Comparison of ENCODE assay signal across 9 mouse cellular contexts in genomic region chr8:70354004-70354403, GRCm38 (mm10). TPM values are rescaled to one million over a fixed set of nuclear protein-coding genes. Genes with fewer than 3 reads are reported as not detected.
DNase-seq lines count a peak whose midpoint lies in the region; ATAC-seq and TF ChIP-seq lines count a peak whose summit lies in the region.
"Had no signal": no experiment of that assay in that cellular context is flagged by ENCODE, and none has a peak within 500 bp of the region (broad histone marks: within the 10 kb centered on the region; RNA-seq: fewer than 3 reads in every experiment).

No protein-coding gene starts in this region.

- ATAC-seq in heart, embryonic 13.5 days (ENCODE audit: extremely low read depth, insufficient number of reproducible peaks, low FRiP score, low TSS enrichment) = no peak
- no peak for ATAC-seq in hindbrain, embryonic 12.5 days (ENCODE audit: low FRiP score)
- ATAC-seq in midbrain, embryonic 11.5 days (ENCODE audit: low FRiP score) = no peak

- H3K27me3 ChIP-seq in heart, embryonic 13.5 days (replicated peaks) = no peaks in the 10 kb centered on the region
- no peaks in the 10 kb centered on the region; the same call in 1 of the 2 replicates for H3K27me3 ChIP-seq in hindbrain, embryonic 12.5 days
- H3K27me3 ChIP-seq in midbrain, embryonic 11.5 days (ENCODE audit: control insufficient read depth, insufficient read depth, low read length) = no peaks in the 10 kb centered on the region
- H3K27me3 ChIP-seq: Patski had no signal

- DNase-seq in heart, postnatal 10 days = no peak
- DNase-seq in midbrain, embryonic 11.5 days (ENCODE audit: low spot score, missing footprints) = no peak
- no peak for DNase-seq in cerebellum, adult 9-10 months
- DNase-seq in adrenal gland, postnatal 4 days (ENCODE audit: low spot score in 2 of 2) = no peak
- DNase-seq in layer of hippocampus, postnatal 25 days (ENCODE audit: extremely low spot score in 1 of 2, low spot score in 1 of 2) = no peak

- intact Hi-C loops in heart, postnatal 10 days (cut with DNase I) = no loop called here

- H3K4me1 ChIP-seq in heart, embryonic 13.5 days = peaks cover 48% of the 10 kb centered on the region
- peaks cover 3% of the 10 kb centered on the region; the same call in 1 of the 2 replicates for H3K4me1 ChIP-seq in bone marrow, adult 2 months (ENCODE audit: control insufficient read depth, insufficient read depth, low read length)
- H3K4me1 ChIP-seq in hindbrain, embryonic 12.5 days = peaks cover 39% of the 10 kb centered on the region
- H3K4me1 ChIP-seq in midbrain, embryonic 11.5 days (ENCODE audit: control insufficient read depth, insufficient read depth, low read length) = peaks cover 25% of the 10 kb centered on the region

- peak overlapping the region; percentile 100 for H3K4me2 ChIP-seq in heart, embryonic 13.5 days
- peak overlapping the region; percentile 90 for H3K4me2 ChIP-seq in hindbrain, embryonic 12.5 days (replicated peaks)
- H3K4me2 ChIP-seq in midbrain, embryonic 11.5 days = peak overlapping the region; percentile 64

- H3K9me3 ChIP-seq in heart, embryonic 13.5 days = no peaks in the 10 kb centered on the region
- no peaks in the 10 kb centered on the region for H3K9me3 ChIP-seq in hindbrain, embryonic 12.5 days (replicated peaks)
- H3K9me3 ChIP-seq in midbrain, embryonic 11.5 days (ENCODE audit: control insufficient read depth, low read length) = no peaks in the 10 kb centered on the region

- no peak for TF ChIP-seq CTCF in bone marrow, adult 2 months (IDR thresholded peaks at IDR 0.05; ENCODE audit: control insufficient read depth, insufficient read depth, low read length)

- 58% methylated on average over 4 of the region's 4 CpGs for WGBS in heart, embryonic 13.5 days
- WGBS in bone marrow, adult 2 months = 8% methylated on average over 4 of the region's 4 CpGs
- WGBS in hindbrain, embryonic 12.5 days = 75% methylated on average over 4 of the region's 4 CpGs
- 72% methylated on average over 4 of the region's 4 CpGs for WGBS in midbrain, embryonic 11.5 days

- H3K9ac ChIP-seq in heart, embryonic 13.5 days = peak overlapping the region; percentile 87
- peak overlapping the region; percentile 55 for H3K9ac ChIP-seq in hindbrain, embryonic 12.5 days
- H3K9ac ChIP-seq in midbrain, embryonic 11.5 days (ENCODE audit: low read length) = peak overlapping the region; percentile 67

- H3K27ac ChIP-seq in heart, embryonic 13.5 days (replicated peaks) = peak overlapping the region; percentile 79
- peak overlapping the region; percentile 85 for H3K27ac ChIP-seq in bone marrow, adult 2 months (ENCODE audit: control insufficient read depth, insufficient read depth, low read depth, low read length, poor library complexity)
- peak overlapping the region; percentile 86 for H3K27ac ChIP-seq in hindbrain, embryonic 12.5 days
- peak overlapping the region; percentile 44 for H3K27ac ChIP-seq in midbrain, embryonic 11.5 days (ENCODE audit: low read depth, low read length)

- peaks cover 8% of the 10 kb centered on the region for H3K36me3 ChIP-seq in heart, embryonic 13.5 days
- peaks cover 10% of the 10 kb centered on the region for H3K36me3 ChIP-seq in hindbrain, embryonic 12.5 days
- H3K36me3 ChIP-seq in midbrain, embryonic 11.5 days (ENCODE audit: control insufficient read depth, insufficient read depth, low read length) = no peaks in the 10 kb centered on the region

- no peak for TF ChIP-seq POLR2A in bone marrow, adult 2 months (IDR thresholded peaks at IDR 0.05; ENCODE audit: borderline replicate concordance, control insufficient read depth, low read depth, low read length)

- H3K4me3 ChIP-seq in heart, embryonic 13.5 days = peak overlapping the region; percentile 98
- peak overlapping the region; percentile 77 for H3K4me3 ChIP-seq in bone marrow, adult 2 months (replicated peaks; ENCODE audit: control insufficient read depth, low read depth, low read length)
- peak overlapping the region; percentile 100 for H3K4me3 ChIP-seq in hindbrain, embryonic 12.5 days
- peak overlapping the region; percentile 98 for H3K4me3 ChIP-seq in midbrain, embryonic 11.5 days (ENCODE audit: low read depth, low read length)

RNA-seq across cellular contexts. Expression of gene Upf1, which starts 0.9 kb away (rescaled TPM):
- 11.3 and 12.2 TPM in 2 replicates for polyA plus RNA-seq in heart, embryonic 13.5 days (2015; fragmentation: Nextera tagmentation; extraction: Ambion mirVana)
- 10 to 100 TPM; 40.8 to 48.8 TPM for total RNA-seq in heart, postnatal 10 days (2021)
- 20.2 and 39.1 TPM in 2 replicates for polyA plus RNA-seq in bone marrow, adult 2 months (2011; ENCODE audit: insufficient read depth, insufficient read length, low replicate concordance, missing spikeins)
- 34.2 and 34.3 TPM in 2 replicates for polyA plus RNA-seq in hindbrain, embryonic 12.5 days (2016; fragmentation: Nextera tagmentation; extraction: Ambion mirVana)
- 19.6 and 19.8 TPM in 2 replicates for polyA plus RNA-seq in midbrain, embryonic 11.5 days (2014; fragmentation: Nextera tagmentation; extraction: Ambion mirVana)
- 10 to 100 TPM; 52.5 to 56.1 TPM for total RNA-seq in adrenal gland, postnatal 4 days (2021)
- total RNA-seq in layer of hippocampus, postnatal 25 days (2021) = 10 to 100 TPM; 61.8 to 66.1 TPM

RNA-seq across cellular contexts. Expression of gene Comp, which starts 19.4 kb away (rescaled TPM):
- polyA plus RNA-seq in heart, embryonic 13.5 days (2015; fragmentation: Nextera tagmentation; extraction: Ambion mirVana) = 3.5 TPM in 2 replicates
- 1 to 10 TPM; 2.4 to 3.4 TPM for total RNA-seq in heart, postnatal 10 days (2021)
- polyA plus RNA-seq in bone marrow, adult 2 months (2011; ENCODE audit: insufficient read depth, insufficient read length, low replicate concordance, missing spikeins) = 19.6 TPM in 1 of 2 replicates, not detected in the other
- polyA plus RNA-seq in hindbrain, embryonic 12.5 days (2016; fragmentation: Nextera tagmentation; extraction: Ambion mirVana) = 1.2 and 3.0 TPM in 2 replicates
- polyA plus RNA-seq in midbrain, embryonic 11.5 days (2014; fragmentation: Nextera tagmentation; extraction: Ambion mirVana) = 0.21 TPM in 1 of 2 replicates, not detected in the other
- 1 to 10 TPM in 1 of 2 experiments, under 1 TPM in 1; 0.28 to 1.0 TPM for total RNA-seq in adrenal gland, postnatal 4 days (2021)
- under 1 TPM; 0.32 to 0.47 TPM for total RNA-seq in layer of hippocampus, postnatal 25 days (2021)

RNA-seq across cellular contexts. Expression of gene Gdf1, which starts 24.4 kb away (rescaled TPM):
- 0.74 and 0.99 TPM in 2 replicates for polyA plus RNA-seq in heart, embryonic 13.5 days (2015; fragmentation: Nextera tagmentation; extraction: Ambion mirVana)
- total RNA-seq in heart, postnatal 10 days (2021) = under 1 TPM in 1 of 2 experiments, not detected in 1; 0.20 TPM
- not detected in 2 replicates for polyA plus RNA-seq in bone marrow, adult 2 months (2011; ENCODE audit: insufficient read depth, insufficient read length, low replicate concordance, missing spikeins)
- 2.2 and 4.4 TPM in 2 replicates for polyA plus RNA-seq in hindbrain, embryonic 12.5 days (2016; fragmentation: Nextera tagmentation; extraction: Ambion mirVana)
- polyA plus RNA-seq in midbrain, embryonic 11.5 days (2014; fragmentation: Nextera tagmentation; extraction: Ambion mirVana) = 0.43 and 1.3 TPM in 2 replicates
- 1 to 10 TPM in 1 of 2 experiments, under 1 TPM in 1; 0.34 to 1.3 TPM for total RNA-seq in adrenal gland, postnatal 4 days (2021)
- 10 to 100 TPM; 14.1 to 19.4 TPM for total RNA-seq in layer of hippocampus, postnatal 25 days (2021)

RNA-seq across cellular contexts. Expression of gene Cers1, which starts 38.4 kb away (rescaled TPM):
- 1.9 and 2.6 TPM in 2 replicates for polyA plus RNA-seq in heart, embryonic 13.5 days (2015; fragmentation: Nextera tagmentation; extraction: Ambion mirVana)
- total RNA-seq in heart, postnatal 10 days (2021) = under 1 TPM; 0.57 to 0.67 TPM
- polyA plus RNA-seq in bone marrow, adult 2 months (2011; ENCODE audit: insufficient read depth, insufficient read length, low replicate concordance, missing spikeins) = not detected in 2 replicates
- polyA plus RNA-seq in hindbrain, embryonic 12.5 days (2016; fragmentation: Nextera tagmentation; extraction: Ambion mirVana) = 16.3 and 17.8 TPM in 2 replicates
- polyA plus RNA-seq in midbrain, embryonic 11.5 days (2014; fragmentation: Nextera tagmentation; extraction: Ambion mirVana) = 5.5 and 7.0 TPM in 2 replicates
- total RNA-seq in adrenal gland, postnatal 4 days (2021) = 1 to 10 TPM; 6.8 to 7.2 TPM
- total RNA-seq in layer of hippocampus, postnatal 25 days (2021) = 100 to 1,000 TPM; 117 to 122 TPM

RNA-seq across cellular contexts. Expression of gene Cope, which starts 51.7 kb away (rescaled TPM):
- 294 and 344 TPM in 2 replicates for polyA plus RNA-seq in heart, embryonic 13.5 days (2015; fragmentation: Nextera tagmentation; extraction: Ambion mirVana)
- 100 to 1,000 TPM; 160 to 173 TPM for total RNA-seq in heart, postnatal 10 days (2021)
- 85.8 and 91.7 TPM in 2 replicates for polyA plus RNA-seq in bone marrow, adult 2 months (2011; ENCODE audit: insufficient read depth, insufficient read length, low replicate concordance, missing spikeins)
- 216 and 260 TPM in 2 replicates for polyA plus RNA-seq in hindbrain, embryonic 12.5 days (2016; fragmentation: Nextera tagmentation; extraction: Ambion mirVana)
- polyA plus RNA-seq in midbrain, embryonic 11.5 days (2014; fragmentation: Nextera tagmentation; extraction: Ambion mirVana) = 230 and 240 TPM in 2 replicates
- 100 to 1,000 TPM; 188 to 192 TPM for total RNA-seq in adrenal gland, postnatal 4 days (2021)
- 100 to 1,000 TPM; 123 to 141 TPM for total RNA-seq in layer of hippocampus, postnatal 25 days (2021)
